Mouse (Mus musculus): Measurements from ENCODE around the gene Cd9.
A peak's percentile ranks its signal among the peaks of the same experiment; 100 is the strongest.
"Not testable (repeated sequence)": the region's sequence is repeated elsewhere in the genome, so short reads cannot be mapped to it uniquely, and the experiment has no call there.

Cd9 gene

GRCm38 (mm10) chr6:125498062-125498461 is 3.5 kb upstream of the Cd9 start:
- DNase-seq (ENCODE audit: low spot score): no peak

- no peak for DNase-seq (ENCODE audit: low spot score)
These were observed 1.8 kb upstream of the Cd9 start for GRCm38 (mm10) chr6:125496417-125496816.

- DNase-seq (ENCODE audit: low spot score): no peak
These were observed 770 bp upstream of the Cd9 start for GRCm38 (mm10) chr6:125495361-125495760.

- DNase-seq (ENCODE audit: low spot score): no peak
These were observed 1.4 kb downstream of the Cd9 start for GRCm38 (mm10) chr6:125493147-125493546.

- DNase-seq (ENCODE audit: low spot score): no peak
These were observed 1.9 kb downstream of the Cd9 start for GRCm38 (mm10) chr6:125492664-125493063.

GRCm38 (mm10) chr6:125492033-125492432 is 2.6 kb downstream of the Cd9 start:
- no peak for DNase-seq (ENCODE audit: low spot score)

- no peak for DNase-seq (ENCODE audit: low spot score)
These were observed 3.2 kb downstream of the Cd9 start for GRCm38 (mm10) chr6:125491393-125491792.

- no peak for DNase-seq (ENCODE audit: low spot score)
These were observed 4.6 kb downstream of the Cd9 start for GRCm38 (mm10) chr6:125489881-125490559.

- DNase-seq (ENCODE audit: low spot score): no peak
These were observed 9.0 kb downstream of the Cd9 start for GRCm38 (mm10) chr6:125485589-125485988.

GRCm38 (mm10) chr6:125484721-125485120 is 9.9 kb downstream of the Cd9 start:
- DNase-seq (ENCODE audit: low spot score): no peak

- DNase-seq (ENCODE audit: low spot score): not testable (repeated sequence)
These were observed 10.3 kb downstream of the Cd9 start for GRCm38 (mm10) chr6:125484313-125484660.

GRCm38 (mm10) chr6:125483515-125484312 is 10.9 kb downstream of the Cd9 start:
- DNase-seq (ENCODE audit: low spot score): no peak

GRCm38 (mm10) chr6:125482427-125482831 is 12.2 kb downstream of the Cd9 start:
- DNase-seq (ENCODE audit: low spot score): no peak

GRCm38 (mm10) chr6:125481667-125482390 is 12.8 kb downstream of the Cd9 start:
- DNase-seq (ENCODE audit: low spot score): no peak

- DNase-seq (ENCODE audit: low spot score): peak; percentile 26
These were observed 13.9 kb downstream of the Cd9 start for GRCm38 (mm10) chr6:125480396-125481361.

- no peak for DNase-seq (ENCODE audit: low spot score)
These were observed 15.2 kb downstream of the Cd9 start for GRCm38 (mm10) chr6:125479359-125479758.

GRCm38 (mm10) chr6:125478135-125479128 is 16.2 kb downstream of the Cd9 start:
- no peak for DNase-seq (ENCODE audit: low spot score)

GRCm38 (mm10) chr6:125476826-125477589 is 17.6 kb downstream of the Cd9 start:
- DNase-seq (ENCODE audit: low spot score): no peak

GRCm38 (mm10) chr6:125476090-125476489 is 18.5 kb downstream of the Cd9 start:
- DNase-seq (ENCODE audit: low spot score): no peak

- no peak for DNase-seq (ENCODE audit: low spot score)
These were observed 19.4 kb downstream of the Cd9 start for GRCm38 (mm10) chr6:125475184-125475583.

Measured in ovary, adult 18-20 months (tissue).